Mouse (Mus musculus): ENCODE results near the gene Hist1h2be.

DNA sequence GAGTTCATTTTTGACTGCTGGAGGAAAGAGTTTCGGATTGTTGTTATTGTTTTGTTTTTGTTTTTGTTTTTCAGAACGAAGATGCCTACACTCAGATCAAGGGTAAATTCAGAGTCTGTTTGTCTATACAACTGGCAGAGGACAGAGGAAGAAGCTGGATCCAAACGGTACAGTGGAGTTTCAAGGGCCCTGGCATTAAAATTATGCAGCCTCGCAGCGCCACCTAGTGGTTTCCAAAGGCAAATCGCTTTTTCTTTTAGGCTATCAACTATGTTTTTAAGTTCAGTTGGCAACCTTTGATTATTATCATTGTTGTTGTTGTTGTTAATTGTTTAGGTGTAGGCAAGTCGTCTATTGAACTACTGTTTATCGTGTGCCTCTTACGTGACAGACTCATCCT, 23.0 kb downstream of the Hist1h2be start:
- TF ChIP-seq CTCF (IDR thresholded peaks at IDR 0.05; ENCODE audit: low read depth, low read length), result peak; percentile 70
- TF ChIP-seq POLR2A (IDR thresholded peaks at IDR 0.05; ENCODE audit: extremely low read depth, insufficient read depth, low read length), result no peak

All from liver, adult 2 months (tissue).